Comparison of ENCODE assay signal across 8 mouse cellular contexts in genomic region chr19:41850719-41851543, GRCm38 (mm10). TPM values are rescaled to one million over a fixed set of nuclear protein-coding genes. Genes with fewer than 3 reads are reported as not detected.
DNase-seq lines count a peak whose midpoint lies in the region; ATAC-seq lines count a peak whose summit lies in the region.

No protein-coding gene starts in this region.

- 38% methylated on average over 14 of the region's 14 CpGs for WGBS in liver, embryonic 13.5 days (ENCODE audit: insufficient replicate concordance)
- WGBS in embryonic facial prominence, embryonic 12.5 days, result 20% methylated on average over 14 of the region's 14 CpGs
- 34% methylated on average over 14 of the region's 14 CpGs for WGBS in limb, embryonic 11.5 days

- ATAC-seq in liver, embryonic 13.5 days (ENCODE audit: low read depth), result no peak
- ATAC-seq in embryonic facial prominence, embryonic 12.5 days (ENCODE audit: insufficient number of reproducible peaks, insufficient read depth, low FRiP score, low TSS enrichment), result no peak
- no peak for ATAC-seq in limb, embryonic 11.5 days (ENCODE audit: insufficient number of reproducible peaks, low FRiP score, low TSS enrichment, low read depth)

- no peak overlapping the region for H3K4me2 ChIP-seq in liver, embryonic 13.5 days
- peak overlapping the region; percentile 21; the same call in 1 of the 2 replicates for H3K4me2 ChIP-seq in embryonic facial prominence, embryonic 12.5 days (replicated peaks)
- 0 out of 2 replicates have a peak overlapping the region, but pooled peaks have one; percentile 12 for H3K4me2 ChIP-seq in limb, embryonic 11.5 days (ENCODE audit: low read depth, severe bottlenecking)

- H3K9ac ChIP-seq in liver, embryonic 13.5 days, result no peak overlapping the region
- no peak overlapping the region for H3K9ac ChIP-seq in embryonic facial prominence, embryonic 12.5 days
- H3K9ac ChIP-seq in limb, embryonic 11.5 days (ENCODE audit: low read length), result no peak overlapping the region

- no peaks in the 10 kb centered on the region for H3K9me3 ChIP-seq in liver, embryonic 13.5 days (replicated peaks)
- H3K9me3 ChIP-seq in embryonic facial prominence, embryonic 12.5 days, result no peaks in the 10 kb centered on the region
- no peaks in the 10 kb centered on the region for H3K9me3 ChIP-seq in limb, embryonic 11.5 days (ENCODE audit: control insufficient read depth, low read length)

- no peaks in the 10 kb centered on the region for H3K36me3 ChIP-seq in liver, embryonic 13.5 days
- no peaks in the 10 kb centered on the region for H3K36me3 ChIP-seq in embryonic facial prominence, embryonic 12.5 days
- no peaks in the 10 kb centered on the region for H3K36me3 ChIP-seq in limb, embryonic 11.5 days (ENCODE audit: control insufficient read depth, insufficient read depth, low read length)

- no peak overlapping the region for H3K4me3 ChIP-seq in liver, embryonic 13.5 days (replicated peaks)
- no peak overlapping the region for H3K4me3 ChIP-seq in embryonic facial prominence, embryonic 12.5 days
- H3K4me3 ChIP-seq in limb, embryonic 11.5 days (ENCODE audit: low read depth, low read length), result no peak overlapping the region

- DNase-seq in liver, embryonic 13.5 days, result no peak
- DNase-seq in liver, result no peak
- peak; percentile 31 for DNase-seq in limb, embryonic 11.5 days (ENCODE audit: low spot score)
- DNase-seq in retina, embryonic 14.5 days (ENCODE audit: low spot score), result peak; percentile 89
- no peak for DNase-seq in gastrocnemius, postnatal 10 days
- DNase-seq in right cerebral cortex, postnatal 14 days, result no peak
- no peak for DNase-seq in left cerebral cortex, adult 9 months (ENCODE audit: low spot score in 2 of 2)

- H3K27ac ChIP-seq in liver, embryonic 13.5 days, result peak overlapping the region; percentile 44; the same call in 1 of the 2 replicates
- peak overlapping the region; percentile 72 for H3K27ac ChIP-seq in embryonic facial prominence, embryonic 12.5 days
- H3K27ac ChIP-seq in limb, embryonic 11.5 days (replicated peaks; ENCODE audit: low read depth, low read length), result peak overlapping the region; percentile 10

- H3K27me3 ChIP-seq in liver, embryonic 13.5 days, result no peaks in the 10 kb centered on the region
- peaks cover 5% of the 10 kb centered on the region; the same call in 1 of the 2 replicates for H3K27me3 ChIP-seq in embryonic facial prominence, embryonic 12.5 days
- peaks cover 5% of the 10 kb centered on the region; the same call in 1 of the 2 replicates for H3K27me3 ChIP-seq in limb, embryonic 11.5 days (ENCODE audit: control insufficient read depth, insufficient read depth, low read length)

- H3K4me1 ChIP-seq in liver, embryonic 13.5 days (replicated peaks), result peaks cover 36% of the 10 kb centered on the region
- H3K4me1 ChIP-seq in embryonic facial prominence, embryonic 12.5 days, result peaks cover 23% of the 10 kb centered on the region
- peaks cover 9% of the 10 kb centered on the region; the same call in 1 of the 2 replicates for H3K4me1 ChIP-seq in limb, embryonic 11.5 days (ENCODE audit: control insufficient read depth, insufficient read depth, low read length)

RNA-seq across cellular contexts. Expression of gene Frat2, which starts 3.0 kb away (rescaled TPM):
- polyA plus RNA-seq in liver, embryonic 13.5 days (2015; fragmentation: Nextera tagmentation; extraction: Ambion mirVana), result 4.6 and 6.0 TPM in 2 replicates
- 9.2 and 9.9 TPM in 2 replicates for polyA plus RNA-seq in embryonic facial prominence, embryonic 12.5 days (2016; fragmentation: Nextera tagmentation; extraction: Ambion mirVana)
- 2.4 and 2.7 TPM in 2 replicates for polyA plus RNA-seq in limb, embryonic 11.5 days (2014; fragmentation: Nextera tagmentation; extraction: Ambion mirVana)
- total RNA-seq in gastrocnemius, postnatal 10 days (2021), result 10 to 100 TPM; 17.3 to 23.7 TPM

RNA-seq across cellular contexts. Expression of gene Frat1, which starts 21.2 kb away (rescaled TPM):
- 13.7 and 14.5 TPM in 2 replicates for polyA plus RNA-seq in liver, embryonic 13.5 days (2015; fragmentation: Nextera tagmentation; extraction: Ambion mirVana)
- polyA plus RNA-seq in embryonic facial prominence, embryonic 12.5 days (2016; fragmentation: Nextera tagmentation; extraction: Ambion mirVana), result 7.9 and 8.9 TPM in 2 replicates
- 3.9 and 5.2 TPM in 2 replicates for polyA plus RNA-seq in limb, embryonic 11.5 days (2014; fragmentation: Nextera tagmentation; extraction: Ambion mirVana)
- 1 to 10 TPM; 5.6 to 6.1 TPM for total RNA-seq in gastrocnemius, postnatal 10 days (2021)

RNA-seq across cellular contexts. Expression of gene Rrp12, which starts 45.0 kb away (rescaled TPM):
- polyA plus RNA-seq in liver, embryonic 13.5 days (2015; fragmentation: Nextera tagmentation; extraction: Ambion mirVana), result 15.2 and 17.2 TPM in 2 replicates
- polyA plus RNA-seq in embryonic facial prominence, embryonic 12.5 days (2016; fragmentation: Nextera tagmentation; extraction: Ambion mirVana), result 23.5 and 24.0 TPM in 2 replicates
- 16.1 and 18.4 TPM in 2 replicates for polyA plus RNA-seq in limb, embryonic 11.5 days (2014; fragmentation: Nextera tagmentation; extraction: Ambion mirVana)
- 10 to 100 TPM; 27.6 to 28.4 TPM for total RNA-seq in gastrocnemius, postnatal 10 days (2021)

RNA-seq across cellular contexts. Expression of gene Arhgap19, which starts 49.1 kb away (rescaled TPM):
- polyA plus RNA-seq in liver, embryonic 13.5 days (2015; fragmentation: Nextera tagmentation; extraction: Ambion mirVana), result 25.0 and 33.6 TPM in 2 replicates
- polyA plus RNA-seq in embryonic facial prominence, embryonic 12.5 days (2016; fragmentation: Nextera tagmentation; extraction: Ambion mirVana), result 32.9 and 33.1 TPM in 2 replicates
- 43.6 and 44.1 TPM in 2 replicates for polyA plus RNA-seq in limb, embryonic 11.5 days (2014; fragmentation: Nextera tagmentation; extraction: Ambion mirVana)
- 10 to 100 TPM in 1 of 2 experiments, 1 to 10 TPM in 1; 9.5 to 11.6 TPM for total RNA-seq in gastrocnemius, postnatal 10 days (2021)

Comparison
In these comparisons a context has a peak if more than half of its experiments do, and no peak if none do; other contexts are left out.
1. DNase-seq: peak in limb, embryonic 11.5 days (single experiment) and retina, embryonic 14.5 days (single experiment); none in liver, embryonic 13.5 days (single experiment), liver (single experiment), gastrocnemius, postnatal 10 days (single experiment), right cerebral cortex, postnatal 14 days (single experiment) and left cerebral cortex, adult 9 months (0 of 2).
2. H3K27ac ChIP-seq: peak in every context shown above with its lines; median percentile 72 in embryonic facial prominence, embryonic 12.5 days; 44 in liver, embryonic 13.5 days; 10 in limb, embryonic 11.5 days.